ENCODE assay signal across 17 mouse cellular contexts in the genomic region with DNA sequence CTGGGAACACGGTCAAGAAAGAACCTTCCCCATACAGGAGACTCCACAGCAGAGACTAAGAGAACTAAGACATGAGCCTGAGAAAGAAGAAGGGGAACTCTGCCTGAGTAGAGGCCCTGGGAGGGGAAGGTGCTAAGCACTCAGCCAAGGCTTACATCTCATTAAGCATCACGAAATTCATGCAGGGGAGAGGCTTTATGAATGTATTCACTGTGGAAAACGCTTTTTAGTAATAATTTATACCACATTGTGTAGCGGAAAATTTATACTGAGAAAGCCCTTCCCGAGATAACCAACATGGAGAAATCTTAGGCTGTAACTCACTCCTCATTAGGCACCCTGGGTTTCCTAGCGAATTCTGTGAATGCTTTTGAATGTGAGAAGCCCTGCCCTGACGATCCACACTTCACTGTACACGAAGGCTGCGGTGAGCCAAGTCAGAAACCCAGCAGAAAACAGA. TPM values are rescaled to one million over a fixed set of nuclear protein-coding genes. Genes with fewer than 3 reads are reported as not detected.
DNase-seq lines count a peak whose midpoint lies in the region; ATAC-seq and TF ChIP-seq lines count a peak whose summit lies in the region.
"Had no signal": no experiment of that assay in that cellular context is flagged by ENCODE, and none has a peak within 500 bp of the region (broad histone marks: within the 10 kb centered on the region; RNA-seq: fewer than 3 reads in every experiment).

No protein-coding gene starts in this region.

- ATAC-seq in embryonic facial prominence, embryonic 14.5 days (ENCODE audit: low read depth) = peak; percentile 77; the same call in 1 of the 2 replicates
- peak; percentile 84 for ATAC-seq in forebrain, postnatal 0 days
- ATAC-seq in midbrain, embryonic 14.5 days (ENCODE audit: low FRiP score, low TSS enrichment) = peak; percentile 43; the same call in 1 of the 2 replicates

- no peak overlapping the region; the same call in 1 of the 2 replicates for H3K9ac ChIP-seq in embryonic facial prominence, embryonic 14.5 days (ENCODE audit: low read depth, low read length)
- H3K9ac ChIP-seq in forebrain, postnatal 0 days = peak overlapping the region; percentile 37; the same call in 1 of the 2 replicates
- H3K9ac ChIP-seq in midbrain, embryonic 14.5 days (replicated peaks; ENCODE audit: low read length) = no peak overlapping the region; the same call in 1 of the 2 replicates
- H3K9ac ChIP-seq: liver, embryonic 14.5 days had no signal

- H3K36me3 ChIP-seq in embryonic facial prominence, embryonic 14.5 days (ENCODE audit: control insufficient read depth, insufficient read depth, low read length) = no peaks in the 10 kb centered on the region
- no peaks in the 10 kb centered on the region for H3K36me3 ChIP-seq in forebrain, postnatal 0 days (ENCODE audit: insufficient read depth)
- H3K36me3 ChIP-seq in midbrain, embryonic 14.5 days (ENCODE audit: control insufficient read depth, insufficient read depth, low read length) = no peaks in the 10 kb centered on the region

- 30% methylated on average over 9 of the region's 9 CpGs for WGBS in embryonic facial prominence, embryonic 14.5 days
- WGBS in forebrain, postnatal 0 days = 9% methylated on average over 9 of the region's 9 CpGs
- 22% methylated on average over 9 of the region's 9 CpGs for WGBS in midbrain, embryonic 14.5 days

- TF ChIP-seq CTCF in brain, embryonic 14.5 days (IDR thresholded peaks at IDR 0.05; ENCODE audit: borderline replicate concordance, extremely low read depth, insufficient read depth, insufficient read length) = no peak
- no peak for TF ChIP-seq CTCF in forebrain, postnatal 0 days (IDR thresholded peaks at IDR 0.05; ENCODE audit: low read depth)

- no peaks in the 10 kb centered on the region for H3K9me3 ChIP-seq in embryonic facial prominence, embryonic 14.5 days (ENCODE audit: control insufficient read depth, low read length)
- H3K9me3 ChIP-seq in forebrain, postnatal 0 days (ENCODE audit: low read length) = no peaks in the 10 kb centered on the region
- no peaks in the 10 kb centered on the region for H3K9me3 ChIP-seq in midbrain, embryonic 14.5 days (ENCODE audit: control insufficient read depth, low read length)

- H3K4me2 ChIP-seq in embryonic facial prominence, embryonic 14.5 days (ENCODE audit: low read depth, low read length) = no peak overlapping the region
- H3K4me2 ChIP-seq in forebrain, postnatal 0 days (ENCODE audit: low read depth) = peak overlapping the region; percentile 10; the same call in 1 of the 2 replicates
- H3K4me2 ChIP-seq in midbrain, embryonic 14.5 days (ENCODE audit: low read length) = peak overlapping the region; percentile 14; the same call in 1 of the 2 replicates

- H3K4me3 ChIP-seq in embryonic facial prominence, embryonic 14.5 days (ENCODE audit: low read depth, low read length) = no peak overlapping the region
- no peak overlapping the region for H3K4me3 ChIP-seq in forebrain, postnatal 0 days (ENCODE audit: low read depth, low read length)
- H3K4me3 ChIP-seq in midbrain, embryonic 14.5 days (replicated peaks; ENCODE audit: low read depth, low read length) = no peak overlapping the region
- H3K4me3 ChIP-seq: layer of hippocampus, adult 2 months had no signal

- DNase-seq in brain, embryonic 14.5 days (ENCODE audit: low read depth) = peak; percentile 87
- peak; percentile 36 for DNase-seq in embryonic facial prominence, embryonic 14.5 days (ENCODE audit: low spot score)
- peak; percentile 74 for DNase-seq in forebrain, postnatal 0 days
- DNase-seq in midbrain, embryonic 14.5 days = peak; percentile 60
- DNase-seq in left cerebral cortex, postnatal 36 days (ENCODE audit: low spot score in 2 of 2) = no peak
- DNase-seq in heart, postnatal 4 days = no peak
- DNase-seq in thymus, postnatal 0 days (ENCODE audit: low spot score) = no peak
- DNase-seq: cerebellum, adult 9-11 months; embryo, embryonic 11 days; gastrocnemius, postnatal 14 days; heart, postnatal 36 days; kidney, adult 18-20 months; lung, postnatal 14 days; thymus, postnatal 14 days had no signal

- no peaks in the 10 kb centered on the region for H3K27me3 ChIP-seq in embryonic facial prominence, embryonic 14.5 days (replicated peaks; ENCODE audit: control insufficient read depth, insufficient read depth, low read length)
- no peaks in the 10 kb centered on the region for H3K27me3 ChIP-seq in forebrain, postnatal 0 days (ENCODE audit: insufficient read depth, low read length)
- no peaks in the 10 kb centered on the region for H3K27me3 ChIP-seq in midbrain, embryonic 14.5 days (ENCODE audit: control insufficient read depth, insufficient read depth, low read length)

- peak overlapping the region; percentile 22 for H3K27ac ChIP-seq in embryonic facial prominence, embryonic 14.5 days (replicated peaks; ENCODE audit: low read depth, low read length)
- peak overlapping the region; percentile 86 for H3K27ac ChIP-seq in forebrain, postnatal 0 days (ENCODE audit: low read depth, low read length)
- H3K27ac ChIP-seq in midbrain, embryonic 14.5 days (replicated peaks; ENCODE audit: low read depth, low read length) = peak overlapping the region; percentile 85
- H3K27ac ChIP-seq: layer of hippocampus, adult 2 months; liver, embryonic 14.5 days had no signal

- intact Hi-C loops in left cerebral cortex, postnatal 36 days (cut with DNase I) = no loop called here

- H3K4me1 ChIP-seq in embryonic facial prominence, embryonic 14.5 days (ENCODE audit: control insufficient read depth, insufficient read depth, low read length) = no peaks in the 10 kb centered on the region
- peaks cover 23% of the 10 kb centered on the region for H3K4me1 ChIP-seq in forebrain, postnatal 0 days (ENCODE audit: insufficient read depth)
- H3K4me1 ChIP-seq in midbrain, embryonic 14.5 days (ENCODE audit: control insufficient read depth, insufficient read depth, low read length) = peaks cover 16% of the 10 kb centered on the region

- TF ChIP-seq POLR2A in brain, embryonic 14.5 days (IDR thresholded peaks at IDR 0.05; ENCODE audit: borderline replicate concordance, extremely low read depth, insufficient read depth, insufficient read length, poor library complexity, severe bottlenecking) = no peak

RNA-seq across cellular contexts. Expression of a gene that starts 22.2 kb away (rescaled TPM):
- 0.29 and 0.39 TPM in 2 replicates for polyA plus RNA-seq in brain, embryonic 14.5 days (2012; rRNA removed)
- polyA plus RNA-seq in embryonic facial prominence, embryonic 14.5 days (2014; fragmentation: Nextera tagmentation; extraction: Ambion mirVana) = 0.10 TPM in 1 of 2 replicates, not detected in the other
- 0.31 and 0.86 TPM in 2 replicates for total RNA-seq in forebrain, postnatal 0 days (2014; rRNA removed)
- 0.29 and 0.53 TPM in 2 replicates for polyA plus RNA-seq in forebrain, postnatal 0 days (2015; fragmentation: Nextera tagmentation; extraction: Ambion mirVana)
- 0.33 and 0.55 TPM in 2 replicates for polyA plus RNA-seq in midbrain, embryonic 14.5 days (2014; fragmentation: Nextera tagmentation; extraction: Ambion mirVana)
- under 1 TPM in 1 of 2 experiments, not detected in 1; 0.14 TPM for total RNA-seq in left cerebral cortex, postnatal 36 days (2021)
- not detected for total RNA-seq in heart, postnatal 4 days (2021)
- not detected in 2 replicates for polyA plus RNA-seq in thymus, postnatal 0 days (2015; fragmentation: Nextera tagmentation; extraction: Ambion mirVana)
- total RNA-seq: gastrocnemius, postnatal 14 days; heart, postnatal 36 days; layer of hippocampus, adult 2 months; monocyte, adult 5-6 weeks had no signal
- polyA plus RNA-seq: liver, embryonic 14.5 days had no signal

Comparison
In these comparisons a context has a peak if more than half of its experiments do, and no peak if none do; other contexts are left out.
1. DNase-seq: peak in brain, embryonic 14.5 days (single experiment), embryonic facial prominence, embryonic 14.5 days (single experiment), forebrain, postnatal 0 days (single experiment) and midbrain, embryonic 14.5 days (single experiment); none in left cerebral cortex, postnatal 36 days (0 of 2), heart, postnatal 4 days (single experiment) and thymus, postnatal 0 days (single experiment).
2. H3K27ac ChIP-seq: peak in every context shown above with its lines; median percentile 86 in forebrain, postnatal 0 days; 85 in midbrain, embryonic 14.5 days; 22 in embryonic facial prominence, embryonic 14.5 days.
3. Peak in every context shown above with its lines, with median percentiles within 50 percentile points of each other: ATAC-seq.